Mouse (Mus musculus) telencephalon, adult 2 months (tissue): ENCODE results near the gene Rraga.
A peak's percentile ranks its signal among the peaks of the same experiment; 100 is the strongest.

Experiments
- DNase-seq: peaks from one replicate; pipeline ENCODE4 v3.0.0-alpha.2; 2011; ENCODE audit warnings: low read depth, low spot score

Gene Rraga

GRCm38 (mm10) chr4:86575283-86575983 is at the start of gene Rraga:
Rraga (plus strand) TSS chr4:86575668.
- peak; percentile 83 for DNase-seq

- no peak for DNase-seq
These were observed 48.0 kb upstream of the Rraga start for GRCm38 (mm10) chr4:86527162-86528136.

- DNase-seq, result no peak
These were observed 46.3 kb upstream of the Rraga start for GRCm38 (mm10) chr4:86529161-86529560.

- DNase-seq, result no peak
These were observed 41.9 kb upstream of the Rraga start for GRCm38 (mm10) chr4:86533406-86534090.

- no peak for DNase-seq
These were observed 41.4 kb upstream of the Rraga start for GRCm38 (mm10) chr4:86534091-86534481.

- DNase-seq, result no peak
These were observed 37.5 kb upstream of the Rraga start for GRCm38 (mm10) chr4:86537972-86538371.

- no peak for DNase-seq
These were observed 36.5 kb upstream of the Rraga start for GRCm38 (mm10) chr4:86538936-86539335.

GRCm38 (mm10) chr4:86541573-86541972 is 33.9 kb upstream of the Rraga start:
- no peak for DNase-seq

- no peak for DNase-seq
These were observed 31.5 kb upstream of the Rraga start for GRCm38 (mm10) chr4:86543999-86544398.

- no peak for DNase-seq
These were observed 29.9 kb upstream of the Rraga start for GRCm38 (mm10) chr4:86545615-86546014.

- DNase-seq, result no peak
These were observed 27.1 kb upstream of the Rraga start for GRCm38 (mm10) chr4:86548332-86548731.

- peak; percentile 48 for DNase-seq
These were observed 20.3 kb upstream of the Rraga start for GRCm38 (mm10) chr4:86555035-86555707.

GRCm38 (mm10) chr4:86557371-86557770 is 18.1 kb upstream of the Rraga start:
- DNase-seq, result no peak

- DNase-seq, result no peak
These were observed 17.2 kb upstream of the Rraga start, which contains the start of gene Saxo1 for GRCm38 (mm10) chr4:86558228-86558627. Saxo1 (minus strand) TSS chr4:86558328.

- DNase-seq, result no peak
These were observed 16.5 kb upstream of the Rraga start for GRCm38 (mm10) chr4:86559006-86559405.

- DNase-seq, result no peak
These were observed 14.4 kb upstream of the Rraga start for GRCm38 (mm10) chr4:86561061-86561460.

- no peak for DNase-seq
These were observed 557 bp upstream of the Rraga start for GRCm38 (mm10) chr4:86574939-86575282.

- peak; percentile 28 for DNase-seq
These were observed 663 bp downstream of the Rraga start for GRCm38 (mm10) chr4:86576120-86576541.

GRCm38 (mm10) chr4:86576630-86577225 is 1.3 kb downstream of the Rraga start:
- DNase-seq, result no peak

GRCm38 (mm10) chr4:86580056-86580455 is 4.6 kb downstream of the Rraga start:
- no peak for DNase-seq

GRCm38 (mm10) chr4:86580591-86580990 is 5.1 kb downstream of the Rraga start:
- DNase-seq, result no peak
